Mouse (Mus musculus) heart, adult 8-10 months (tissue): ENCODE results near the gene Espl1. TPM values are rescaled to one million over a fixed set of nuclear protein-coding genes. Genes with fewer than 3 reads are reported as not detected.

Experiments
- DNase-seq: peaks from one replicate; pipeline ENCODE4 v3.0.0; 2022; ENCODE audit warnings: low spot score
- total RNA-seq, 4 experiments: library from RNA; stranded (reverse); gene quantifications; 2 replicates each; pipeline ENCODE4 v1.2.4; 2022

The Espl1 gene
- total RNA-seq, 4 experiments from 2014 or later, result 0.38 to 1.1 (median 0.93) TPM

DNA sequence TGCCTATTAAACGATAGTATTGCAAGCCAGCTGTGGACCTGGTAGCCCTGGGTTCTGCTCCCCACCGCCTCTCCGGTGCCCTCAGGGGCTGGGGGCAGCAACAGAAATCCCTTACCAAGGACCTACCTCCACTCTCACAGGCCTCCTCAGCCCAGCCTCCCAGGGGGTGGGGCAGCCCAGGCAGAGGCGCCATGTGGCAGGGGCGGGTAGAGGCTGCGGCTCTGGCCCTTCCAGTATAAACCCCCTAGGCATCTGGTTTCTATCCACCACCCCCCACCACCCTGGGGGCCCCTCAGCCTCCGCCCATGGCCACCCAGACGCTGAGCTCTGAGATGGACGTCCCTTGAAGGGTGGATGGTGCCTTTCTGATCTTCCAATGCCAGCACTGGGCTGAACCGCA lies 74.7 kb downstream of the Espl1 start:
- no peak for DNase-seq

Other genes starting within 250 kb of the Espl1 start
- gene Eif4b, start 222.5 kb upstream of the Espl1 start, total RNA-seq, result 100 to 1,000 TPM; 161 to 190 (median 169) TPM
- gene Tns2, start 195.9 kb upstream of the Espl1 start, total RNA-seq, result 100 to 1,000 TPM; 123 to 146 (median 133) TPM
- 10 to 100 TPM; 13.2 to 16.8 (median 15.6) TPM for gene Spryd3, start 160.0 kb upstream of the Espl1 start, total RNA-seq
- 10 to 100 TPM; 20.6 to 52.4 (median 26.0) TPM for gene Igfbp6, start 151.9 kb upstream of the Espl1 start, total RNA-seq
- gene Soat2, start 145.7 kb upstream of the Espl1 start, total RNA-seq, result under 1 TPM in 3 of 4 experiments, not detected in 1; 0.11 to 0.13 (median 0.12) TPM
- gene Zfp740, start 93.0 kb upstream of the Espl1 start, total RNA-seq, result 10 to 100 TPM; 31.5 to 40.0 (median 35.5) TPM
- 10 to 100 TPM; 14.2 to 18.9 (median 16.2) TPM for gene Csad, start 91.5 kb upstream of the Espl1 start, total RNA-seq
- gene Itgb7, start 64.3 kb upstream of the Espl1 start, total RNA-seq, result 1 to 10 TPM in 2 of 4 experiments, under 1 TPM in 2; 0.82 to 3.2 (median 1.5) TPM
- 10 to 100 TPM; 15.3 to 20.6 (median 17.3) TPM for gene Rarg, start 38.7 kb upstream of the Espl1 start, total RNA-seq
- gene Gm9918, start 25.7 kb upstream of the Espl1 start, total RNA-seq, result not detected
- gene Mfsd5, start 16.8 kb upstream of the Espl1 start, total RNA-seq, result 10 to 100 TPM; 17.4 to 20.8 (median 18.7) TPM
- gene Pfdn5, start 29.9 kb downstream of the Espl1 start, total RNA-seq, result 100 to 1,000 TPM; 300 to 347 (median 339) TPM
- gene Myg1, start 35.4 kb downstream of the Espl1 start, total RNA-seq, result 10 to 100 TPM; 23.2 to 24.6 (median 24.5) TPM
- 10 to 100 TPM in 3 of 4 experiments, 1 to 10 TPM in 1; 9.8 to 15.0 (median 12.5) TPM for gene Aaas, start 54.5 kb downstream of the Espl1 start, total RNA-seq
- not detected for gene Sp7, start 70.9 kb downstream of the Espl1 start, total RNA-seq
- gene Sp1, start 109.9 kb downstream of the Espl1 start, total RNA-seq, result 10 to 100 TPM; 31.8 to 43.8 (median 38.7) TPM
- gene Amhr2, start 149.1 kb downstream of the Espl1 start, total RNA-seq, result under 1 TPM; 0.19 to 1.00 (median 0.63) TPM
- 10 to 100 TPM; 18.7 to 25.3 (median 22.0) TPM for gene Prr13, start 162.8 kb downstream of the Espl1 start, total RNA-seq
- gene Pcbp2, start 174.3 kb downstream of the Espl1 start, total RNA-seq, result 100 to 1,000 TPM; 452 to 509 (median 465) TPM
- not detected for gene Gm10337, start 207.5 kb downstream of the Espl1 start, total RNA-seq
- 1 to 10 TPM; 1.7 to 2.8 (median 2.3) TPM for gene Map3k12, start 220.8 kb downstream of the Espl1 start, total RNA-seq
- 10 to 100 TPM; 38.8 to 50.0 (median 44.7) TPM for gene Tarbp2, start 221.9 kb downstream of the Espl1 start, total RNA-seq
- 1 to 10 TPM in 3 of 4 experiments, under 1 TPM in 1; 0.65 to 2.2 (median 1.9) TPM for gene Npff, start 228.7 kb downstream of the Espl1 start, total RNA-seq